Mouse (Mus musculus) cerebellum, postnatal 25 days (tissue): Measurements from ENCODE around the gene Olfr1484.
"Not testable (repeated sequence)": the region's sequence is repeated elsewhere in the genome, so short reads cannot be mapped to it uniquely, and the experiment has no call there.

Source experiments
- DNase-seq, 2 experiments: peaks; one replicate each; pipeline ENCODE4 v3.0.0; 2021; ENCODE audit warnings: mixed read lengths in 2 of 2

The Olfr1484 gene

DNA sequence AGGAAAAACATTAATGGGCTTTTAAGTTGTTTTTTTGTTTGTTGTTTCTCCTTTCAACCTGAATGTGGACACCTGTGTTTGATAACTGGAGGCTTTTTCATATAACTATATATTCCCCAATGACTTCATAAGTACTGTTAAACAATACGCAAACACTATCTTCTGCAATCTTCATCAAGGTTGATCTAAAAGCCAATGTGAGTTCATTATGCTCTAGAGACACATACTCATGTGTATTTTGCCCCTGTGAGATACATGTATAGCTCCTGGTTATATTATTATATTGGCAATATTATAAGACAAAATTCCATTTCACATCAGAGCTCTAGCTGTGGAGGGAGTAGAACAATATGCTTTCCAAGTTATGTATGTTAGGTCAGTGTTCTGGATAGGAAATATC is at the start of gene Olfr1484:
Gene Olfr1484, plus strand, starts transcription at position 301 of the 400 bp plus-strand sequence.
- DNase-seq = no peak

DNA sequence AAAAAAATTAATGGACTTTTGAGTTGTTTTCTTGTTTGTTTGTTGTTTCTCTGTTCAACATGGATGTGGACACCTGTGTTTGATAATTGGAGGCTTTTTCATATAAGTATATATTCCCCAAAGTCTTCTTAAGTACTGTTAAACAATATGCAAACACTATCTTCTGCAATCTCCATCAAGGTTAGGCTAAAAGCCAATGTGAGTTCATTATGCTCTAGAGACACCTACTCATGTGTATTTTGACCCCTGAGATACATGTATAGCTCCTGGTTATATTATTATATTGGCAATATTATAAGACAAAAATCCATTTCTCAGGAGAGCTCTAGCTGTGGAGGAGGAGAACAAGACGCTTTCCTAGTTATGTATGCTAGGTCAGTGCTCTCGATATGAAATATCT is 33.8 kb downstream of the Olfr1484 start, which contains the start of gene Olfr1487:
Gene Olfr1487, plus strand, starts transcription at position 301 of the 400 bp plus-strand sequence.
- DNase-seq = not testable (repeated sequence)

DNA sequence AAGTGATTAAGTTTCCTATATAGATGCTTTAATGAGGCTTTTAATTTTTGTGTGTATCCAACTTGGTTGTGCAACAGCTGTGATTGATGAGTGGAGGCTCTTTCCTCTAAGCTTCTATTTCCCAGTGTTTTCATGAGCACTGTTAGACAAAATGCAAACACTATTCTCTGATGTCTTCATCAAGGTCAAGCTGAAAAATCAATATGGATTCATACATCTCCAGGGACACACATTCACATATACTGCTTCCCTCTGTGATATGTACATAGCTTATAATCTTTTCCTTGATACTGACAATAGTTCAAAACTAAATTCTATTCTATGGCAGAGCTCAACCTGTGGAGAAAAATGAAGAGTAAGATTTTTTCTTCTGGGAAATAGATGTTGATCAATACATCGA is 48.0 kb downstream of the Olfr1484 start, which contains the start of gene Olfr1489:
Gene Olfr1489, plus strand, starts transcription at position 301 of the 400 bp plus-strand sequence.
- no peak for DNase-seq
